Mouse (Mus musculus) forebrain, embryonic 15.5 days (tissue): ENCODE data around the gene Robo3. TPM values are rescaled to one million over a fixed set of nuclear protein-coding genes. Genes with fewer than 3 reads are reported as not detected.

Source experiments
- polyA plus RNA-seq: library from polyadenylated mRNA; unstranded; fragments of >200 nt; fragmentation: Nextera tagmentation; extraction: Ambion mirVana; gene quantifications from 2 replicates; pipeline ENCODE4 v1.2.1, GENCODE M21; 2015

The Robo3 gene
- polyA plus RNA-seq, 1 experiment from 2014 or later, result 1.6 TPM

Other genes starting within 250 kb of the Robo3 start
- 10.4 and 11.1 TPM in 2 replicates for gene Tmem218, start 225.0 kb downstream of the Robo3 start, polyA plus RNA-seq
- gene Slc37a2, start 177.5 kb downstream of the Robo3 start, polyA plus RNA-seq, result 0.97 TPM in 2 replicates
- 8.9 and 9.0 TPM in 2 replicates for gene Ccdc15, start 84.8 kb downstream of the Robo3 start, polyA plus RNA-seq
- gene Hepacam, start 65.9 kb downstream of the Robo3 start, polyA plus RNA-seq, result 3.4 and 4.9 TPM in 2 replicates
- 3.3 and 4.2 TPM in 2 replicates for gene Robo4, start 31.3 kb downstream of the Robo3 start, polyA plus RNA-seq
- 34.1 and 34.7 TPM in 2 replicates for gene Msantd2, start 56.1 kb upstream of the Robo3 start, polyA plus RNA-seq
- 34.3 and 34.5 TPM in 2 replicates for gene Esam, start 94.8 kb upstream of the Robo3 start, polyA plus RNA-seq
- 0.64 and 0.69 TPM in 2 replicates for gene Vsig2, start 106.0 kb upstream of the Robo3 start, polyA plus RNA-seq
- 16.1 and 17.3 TPM in 2 replicates for gene Nrgn, start 119.7 kb upstream of the Robo3 start, polyA plus RNA-seq
- gene Siae, start 122.5 kb upstream of the Robo3 start, polyA plus RNA-seq, result 8.6 and 8.8 TPM in 2 replicates
- gene Spa17, start 180.5 kb upstream of the Robo3 start, polyA plus RNA-seq, result 7.7 and 7.9 TPM in 2 replicates
- 79.5 and 82.5 TPM in 2 replicates for gene Tbrg1, start 224.1 kb upstream of the Robo3 start, polyA plus RNA-seq
- gene Panx3, start 236.0 kb upstream of the Robo3 start, polyA plus RNA-seq, result not detected in 2 replicates